Mouse (Mus musculus): ENCODE results near the gene Aldh2. TPM values are rescaled to one million over a fixed set of nuclear protein-coding genes. Genes with fewer than 3 reads are reported as not detected.

Aldh2 gene
- polyA plus RNA-seq, 1 experiment from 2014 or later, result 235 TPM

Other genes with a start within 250 kb of the Aldh2 start
- gene Trafd1, start 208.2 kb downstream of the Aldh2 start, polyA plus RNA-seq (2016; fragmentation: Nextera tagmentation; extraction: Ambion mirVana), result 81.0 and 87.6 TPM in 2 replicates
- 40.7 and 41.8 TPM in 2 replicates for gene Naa25, start 195.9 kb downstream of the Aldh2 start, polyA plus RNA-seq (2016; fragmentation: Nextera tagmentation; extraction: Ambion mirVana)
- 1.3 and 1.4 TPM in 2 replicates for gene Tmem116, start 141.9 kb downstream of the Aldh2 start, polyA plus RNA-seq (2016; fragmentation: Nextera tagmentation; extraction: Ambion mirVana)
- 135 and 137 TPM in 2 replicates for gene Erp29, start 141.3 kb downstream of the Aldh2 start, polyA plus RNA-seq (2016; fragmentation: Nextera tagmentation; extraction: Ambion mirVana)
- not detected in 2 replicates for gene Adam1b, start 90.4 kb downstream of the Aldh2 start, polyA plus RNA-seq (2016; fragmentation: Nextera tagmentation; extraction: Ambion mirVana)
- 2.0 and 2.1 TPM in 2 replicates for gene Adam1a, start 48.3 kb downstream of the Aldh2 start, polyA plus RNA-seq (2016; fragmentation: Nextera tagmentation; extraction: Ambion mirVana)
- gene Gm42878, start 48.3 kb downstream of the Aldh2 start, polyA plus RNA-seq (2016; fragmentation: Nextera tagmentation; extraction: Ambion mirVana), result 0.46 TPM in 1 of 2 replicates, not detected in the other
- 59.5 and 62.9 TPM in 2 replicates for gene Mapkapk5, start 47.9 kb downstream of the Aldh2 start, polyA plus RNA-seq (2016; fragmentation: Nextera tagmentation; extraction: Ambion mirVana)
- gene Acad12, start 25.1 kb upstream of the Aldh2 start, polyA plus RNA-seq (2016; fragmentation: Nextera tagmentation; extraction: Ambion mirVana), result 2.1 and 2.5 TPM in 2 replicates
- 1.6 and 2.2 TPM in 2 replicates for gene Acad10, start 66.7 kb upstream of the Aldh2 start, polyA plus RNA-seq (2016; fragmentation: Nextera tagmentation; extraction: Ambion mirVana)
- 47.7 and 51.2 TPM in 2 replicates for gene Brap, start 66.7 kb upstream of the Aldh2 start, polyA plus RNA-seq (2016; fragmentation: Nextera tagmentation; extraction: Ambion mirVana)
- 72.3 and 91.6 TPM in 2 replicates for gene Atxn2, start 117.5 kb upstream of the Aldh2 start, polyA plus RNA-seq (2016; fragmentation: Nextera tagmentation; extraction: Ambion mirVana)
- 13.1 and 14.4 TPM in 2 replicates for gene Sh2b3, start 243.8 kb upstream of the Aldh2 start, polyA plus RNA-seq (2016; fragmentation: Nextera tagmentation; extraction: Ambion mirVana)

Data from embryonic facial prominence, embryonic 12.5 days (tissue).